Mouse (Mus musculus) hindbrain, embryonic 10.5 days (tissue): Measurements from ENCODE around the gene Tbc1d9. TPM values are rescaled to one million over a fixed set of nuclear protein-coding genes. Genes with fewer than 3 reads are reported as not detected.

Source experiments
- DNase-seq: peaks from one replicate; pipeline ENCODE4 v3.0.0-alpha.2; 2017; ENCODE audit warnings: low spot score
- H3K27ac ChIP-seq: fragments of 300-500 bp; sonication (generic); 2 replicates; pipeline ENCODE4 v1.5.1; 2016; ENCODE audit warnings: mild to moderate bottlenecking, moderate library complexity
- H3K27me3 ChIP-seq: fragments of 300-500 bp; sonication (generic); 2 replicates; pipeline ENCODE4 v1.6.1; 2016; ENCODE audit warnings: mild to moderate bottlenecking; ENCODE audit not compliant: poor library complexity, insufficient read depth, severe bottlenecking
- H3K36me3 ChIP-seq: fragments of 300-500 bp; sonication (generic); 2 replicates; pipeline ENCODE4 v1.6.1; 2016; ENCODE audit warnings: mild to moderate bottlenecking, moderate library complexity
- H3K4me1 ChIP-seq: fragments of 300-500 bp; sonication (generic); replicated peaks from 2 replicates; pipeline ENCODE4 v1.6.1; 2016; ENCODE audit warnings: mild to moderate bottlenecking
- H3K4me3 ChIP-seq: fragments of 300-500 bp; sonication (generic); 2 replicates; pipeline ENCODE4 v1.5.1; 2016; ENCODE audit warnings: mild to moderate bottlenecking, moderate library complexity
- H3K9me3 ChIP-seq: fragments of 300-500 bp; sonication (generic); 2 replicates; pipeline ENCODE4 v1.6.1; 2016; ENCODE audit warnings: mild to moderate bottlenecking, moderate library complexity
- WGBS: fragments of 180-500 bp; shearing (Covaris S2); methylation state at CpG from one replicate; pipeline ENCODE4 v1.1.7; 2016; 5-methylcytosine and 5-hydroxymethylcytosine counted together
- polyA plus RNA-seq: library from polyadenylated mRNA; unstranded; fragments of >200 nt; fragmentation: Nextera tagmentation; extraction: Ambion mirVana; gene quantifications from 2 replicates; pipeline ENCODE4 v1.2.1, GENCODE M21; 2016

The Tbc1d9 gene
- 6.5 and 8.3 TPM in 2 replicates for polyA plus RNA-seq

- Histone ChIP-seq H3K9me3 (no peaks in the 10 kb centered on the region), H3K27ac (peak within 1 kb of the TSS; percentile 97), H3K4me1 (peaks cover 35% of the 10 kb centered on the region; the same call in 1 of the 2 replicates), H3K4me3 (peak within 1 kb of the TSS; percentile 85), H3K36me3 (no peaks in the 10 kb centered on the region), H3K27me3 (no peaks in the 10 kb centered on the region)
- WGBS, result under 1% methylated on average over 63 of the region's 63 CpGs
- peak; percentile 72 for DNase-seq
These were observed at the start of gene Tbc1d9 for GRCm38 (mm10) chr8:83165235-83165930. Gene Tbc1d9, plus strand, starts transcription at chr8:83165352.

GRCm38 (mm10) chr8:83135086-83135485, 30.1 kb upstream of the Tbc1d9 start:
- Histone ChIP-seq H3K4me1 (no peaks in the 10 kb centered on the region), H3K4me3 (no peak overlapping the region), H3K27ac (no peak overlapping the region), H3K9me3 (no peaks in the 10 kb centered on the region), H3K36me3 (no peaks in the 10 kb centered on the region), H3K27me3 (no peaks in the 10 kb centered on the region)
- no peak for DNase-seq
- 71% methylated on average over 2 of the region's 2 CpGs for WGBS

- WGBS, result 81% methylated on average over 1 of the region's 1 CpGs
- Histone ChIP-seq H3K27ac (no peak overlapping the region), H3K27me3 (no peaks in the 10 kb centered on the region), H3K36me3 (no peaks in the 10 kb centered on the region), H3K9me3 (no peaks in the 10 kb centered on the region), H3K4me1 (no peaks in the 10 kb centered on the region), H3K4me3 (no peak overlapping the region)
- DNase-seq, result no peak
These were observed 25.1 kb upstream of the Tbc1d9 start for GRCm38 (mm10) chr8:83140068-83140467.

- Histone ChIP-seq H3K4me1 (no peaks in the 10 kb centered on the region), H3K27me3 (no peaks in the 10 kb centered on the region), H3K27ac (no peak overlapping the region), H3K4me3 (no peak overlapping the region), H3K9me3 (no peaks in the 10 kb centered on the region), H3K36me3 (no peaks in the 10 kb centered on the region)
- DNase-seq, result no peak
- WGBS, result 83% methylated on average over 3 of the region's 3 CpGs
These were observed 24.4 kb upstream of the Tbc1d9 start for GRCm38 (mm10) chr8:83140701-83141111.

GRCm38 (mm10) chr8:83141358-83141757, 23.8 kb upstream of the Tbc1d9 start:
- no peak overlapping the region for H3K27ac ChIP-seq
- no peaks in the 10 kb centered on the region for H3K4me1 ChIP-seq
- H3K27me3 ChIP-seq, result no peaks in the 10 kb centered on the region
- H3K36me3 ChIP-seq, result no peaks in the 10 kb centered on the region
- no peaks in the 10 kb centered on the region for H3K9me3 ChIP-seq
- H3K4me3 ChIP-seq, result no peak overlapping the region
- no peak for DNase-seq
- 80% methylated on average over 5 of the region's 5 CpGs for WGBS

GRCm38 (mm10) chr8:83144601-83145000, 20.6 kb upstream of the Tbc1d9 start:
- no peaks in the 10 kb centered on the region for H3K36me3 ChIP-seq
- 92% methylated on average over 4 of the region's 4 CpGs for WGBS

GRCm38 (mm10) chr8:83145421-83145820, 19.7 kb upstream of the Tbc1d9 start:
- H3K4me1 ChIP-seq, result no peaks in the 10 kb centered on the region
- no peaks in the 10 kb centered on the region for H3K27me3 ChIP-seq
- no peak for DNase-seq
- H3K4me3 ChIP-seq, result no peak overlapping the region
- WGBS, result 90% methylated on average over 3 of the region's 3 CpGs
- H3K9me3 ChIP-seq, result no peaks in the 10 kb centered on the region
- no peak overlapping the region for H3K27ac ChIP-seq
- H3K36me3 ChIP-seq, result no peaks in the 10 kb centered on the region

More at GRCm38 (mm10) chr8:83144601-83145000, 20.6 kb upstream of the Tbc1d9 start:
- Histone ChIP-seq H3K4me3 (no peak overlapping the region), H3K27ac (no peak overlapping the region), H3K4me1 (no peaks in the 10 kb centered on the region), H3K27me3 (no peaks in the 10 kb centered on the region), H3K9me3 (no peaks in the 10 kb centered on the region)
- DNase-seq, result no peak

GRCm38 (mm10) chr8:83149124-83149523, 16.0 kb upstream of the Tbc1d9 start:
- H3K36me3 ChIP-seq, result no peaks in the 10 kb centered on the region
- WGBS, result 88% methylated on average over 6 of the region's 6 CpGs
- no peak overlapping the region for H3K27ac ChIP-seq
- no peaks in the 10 kb centered on the region for H3K9me3 ChIP-seq
- no peak overlapping the region for H3K4me3 ChIP-seq
- no peak for DNase-seq
- no peaks in the 10 kb centered on the region for H3K27me3 ChIP-seq
- no peaks in the 10 kb centered on the region for H3K4me1 ChIP-seq

GRCm38 (mm10) chr8:83152055-83152454, 13.1 kb upstream of the Tbc1d9 start:
- WGBS, result 68% methylated on average over 2 of the region's 2 CpGs
- no peak overlapping the region for H3K27ac ChIP-seq
- no peak for DNase-seq
- no peaks in the 10 kb centered on the region for H3K9me3 ChIP-seq
- no peaks in the 10 kb centered on the region for H3K36me3 ChIP-seq
- H3K4me1 ChIP-seq, result no peaks in the 10 kb centered on the region
- no peaks in the 10 kb centered on the region for H3K27me3 ChIP-seq
- no peak overlapping the region for H3K4me3 ChIP-seq

- Histone ChIP-seq H3K36me3 (no peaks in the 10 kb centered on the region), H3K9me3 (no peaks in the 10 kb centered on the region)
- 71% methylated on average over 4 of the region's 4 CpGs for WGBS
These were observed 12.7 kb upstream of the Tbc1d9 start for GRCm38 (mm10) chr8:83152470-83152869.

GRCm38 (mm10) chr8:83155110-83155509, 10.0 kb upstream of the Tbc1d9 start:
- Histone ChIP-seq H3K27me3 (no peaks in the 10 kb centered on the region), H3K4me1 (no peaks in the 10 kb centered on the region), H3K4me3 (no peak overlapping the region), H3K9me3 (no peaks in the 10 kb centered on the region), H3K36me3 (no peaks in the 10 kb centered on the region), H3K27ac (no peak overlapping the region)
- WGBS, result 53% methylated on average over 4 of the region's 4 CpGs
- DNase-seq, result no peak

More at GRCm38 (mm10) chr8:83152470-83152869, 12.7 kb upstream of the Tbc1d9 start:
- Histone ChIP-seq H3K4me1 (no peaks in the 10 kb centered on the region), H3K27ac (no peak overlapping the region), H3K4me3 (no peak overlapping the region), H3K27me3 (no peaks in the 10 kb centered on the region)
- no peak for DNase-seq

GRCm38 (mm10) chr8:83158971-83159370, 6.2 kb upstream of the Tbc1d9 start:
- Histone ChIP-seq H3K4me3 (no peak overlapping the region), H3K9me3 (no peaks in the 10 kb centered on the region), H3K27ac (no peak overlapping the region), H3K27me3 (no peaks in the 10 kb centered on the region), H3K36me3 (no peaks in the 10 kb centered on the region), H3K4me1 (no peaks in the 10 kb centered on the region)
- WGBS, result 72% methylated on average over 3 of the region's 3 CpGs
- no peak for DNase-seq

GRCm38 (mm10) chr8:83159615-83160014, 5.5 kb upstream of the Tbc1d9 start:
- H3K9me3 ChIP-seq, result no peaks in the 10 kb centered on the region
- peaks cover 2% of the 10 kb centered on the region; the same call in 1 of the 2 replicates for H3K4me1 ChIP-seq
- H3K4me3 ChIP-seq, result no peak overlapping the region
- H3K27me3 ChIP-seq, result no peaks in the 10 kb centered on the region
- H3K36me3 ChIP-seq, result no peaks in the 10 kb centered on the region
- no peak overlapping the region for H3K27ac ChIP-seq
- 44% methylated on average over 1 of the region's 1 CpGs for WGBS
- no peak for DNase-seq
